Mouse (Mus musculus): ENCODE data around the gene Nupl2. TPM values are rescaled to one million over a fixed set of nuclear protein-coding genes. Genes with fewer than 3 reads are reported as not detected.

The Nupl2 gene
- polyA plus RNA-seq, 1 experiment from 2014 or later = 16.0 TPM

DNA sequence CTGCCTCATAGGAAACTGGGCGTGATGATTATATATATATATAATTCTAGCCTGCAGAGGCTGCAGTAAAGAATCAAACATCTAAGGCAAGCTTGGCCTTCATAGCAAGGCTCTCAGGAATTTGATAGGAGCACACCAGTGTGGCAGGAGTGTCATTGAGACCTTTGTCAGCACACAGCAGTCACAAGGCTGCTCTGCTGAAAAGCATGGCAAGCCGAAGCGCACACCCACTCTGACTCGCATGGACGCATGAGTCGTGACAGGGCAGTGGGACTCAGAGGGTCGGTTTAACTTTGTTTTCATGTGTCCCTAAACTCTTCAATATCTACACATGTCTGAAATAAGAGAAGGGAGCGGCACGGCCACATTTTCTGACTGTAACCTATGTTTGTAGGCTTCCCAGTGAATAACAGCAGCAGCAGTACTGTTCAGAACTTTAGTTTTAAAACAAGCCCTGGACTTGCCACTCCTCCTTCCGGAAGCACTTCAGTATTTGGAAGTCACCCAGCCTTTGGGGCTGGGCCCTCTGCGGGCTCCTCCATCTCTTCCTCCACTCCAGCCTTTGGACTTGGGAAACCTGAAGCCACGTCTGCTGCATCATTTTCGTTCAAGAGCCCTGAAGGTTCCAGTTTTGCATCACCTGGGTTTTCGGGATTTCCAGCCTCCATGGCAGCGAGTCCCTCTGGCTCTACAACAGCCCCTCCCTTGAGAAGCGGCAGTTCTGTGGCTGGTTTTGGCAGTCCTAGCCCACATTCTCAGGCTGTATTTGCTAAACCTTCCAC is 16.9 kb downstream of the Nupl2 start:
- no peaks in the 10 kb centered on the region for H3K4me1 ChIP-seq
- no peak overlapping the region for H3K4me2 ChIP-seq (replicated peaks)
- H3K9me3 ChIP-seq = no peaks in the 10 kb centered on the region
- no peak overlapping the region for H3K4me3 ChIP-seq
- no peak overlapping the region for H3K9ac ChIP-seq (replicated peaks)
- H3K27me3 ChIP-seq = no peaks in the 10 kb centered on the region
- ATAC-seq (replicated peaks) = no peak
- H3K36me3 ChIP-seq = peaks cover 57% of the 10 kb centered on the region
- 93% methylated on average over 16 of the region's 16 CpGs for whole genome bisulfite sequencing
- H3K27ac ChIP-seq (replicated peaks) = no peak overlapping the region

DNA sequence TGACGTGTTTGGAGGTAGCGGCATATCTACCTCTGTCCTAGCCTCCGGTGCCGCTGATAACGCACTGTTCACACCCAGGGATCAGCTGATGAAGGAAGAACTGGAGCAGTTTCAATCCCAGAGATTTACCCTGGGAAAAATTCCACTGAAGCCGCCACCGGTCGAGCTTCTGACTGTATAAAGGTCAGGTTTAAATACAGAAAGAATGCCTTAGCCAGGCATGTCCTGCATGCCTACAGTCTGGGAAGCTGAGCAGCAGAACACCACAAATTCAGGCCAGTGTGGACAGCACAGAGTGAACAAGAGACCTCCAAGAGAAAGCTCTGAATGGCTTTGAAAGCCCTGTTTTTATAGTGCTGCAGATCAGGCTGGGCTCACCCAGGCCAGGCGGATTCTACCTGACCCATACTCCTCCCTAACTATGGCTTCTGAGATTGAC is 17.6 kb downstream of the Nupl2 start:
- ATAC-seq (replicated peaks) = no peak
- H3K27ac ChIP-seq (replicated peaks) = no peak overlapping the region
- H3K4me2 ChIP-seq (replicated peaks) = no peak overlapping the region
- no peak overlapping the region for H3K9ac ChIP-seq (replicated peaks)
- WGBS = 95% methylated on average over 9 of the region's 9 CpGs
- H3K27me3 ChIP-seq = no peaks in the 10 kb centered on the region
- H3K4me1 ChIP-seq = no peaks in the 10 kb centered on the region
- no peaks in the 10 kb centered on the region for H3K9me3 ChIP-seq
- no peak overlapping the region for H3K4me3 ChIP-seq
- H3K36me3 ChIP-seq = peaks cover 57% of the 10 kb centered on the region

DNA sequence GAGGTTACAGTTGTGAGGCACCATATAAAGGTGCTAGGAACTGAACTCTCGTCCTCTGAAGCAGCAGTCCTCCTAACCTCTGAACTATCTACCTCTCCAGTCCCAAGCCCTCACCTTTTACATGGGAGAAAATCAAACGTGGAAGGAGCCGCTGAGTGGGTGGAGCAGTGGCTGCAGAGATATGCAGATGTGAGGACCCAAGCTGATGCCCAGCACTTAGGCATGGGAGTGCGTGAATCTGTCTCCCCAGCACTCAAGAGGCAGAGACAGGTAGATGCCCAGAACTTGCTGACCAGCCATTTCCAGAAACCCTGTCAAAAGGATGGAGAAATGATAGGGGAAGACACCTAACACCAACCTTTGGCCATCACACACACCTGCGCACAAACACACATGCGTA is 18.3 kb downstream of the Nupl2 start:
- no peak overlapping the region for H3K27ac ChIP-seq (replicated peaks)
- no peak overlapping the region for H3K9ac ChIP-seq (replicated peaks)
- 93% methylated on average over 6 of the region's 6 CpGs for WGBS
- no peaks in the 10 kb centered on the region for H3K4me1 ChIP-seq
- no peak overlapping the region for H3K4me3 ChIP-seq
- H3K27me3 ChIP-seq = no peaks in the 10 kb centered on the region
- peaks cover 51% of the 10 kb centered on the region for H3K36me3 ChIP-seq
- ATAC-seq (replicated peaks) = no peak
- no peaks in the 10 kb centered on the region for H3K9me3 ChIP-seq
- no peak overlapping the region for H3K4me2 ChIP-seq (replicated peaks)

- no peak overlapping the region for H3K4me3 ChIP-seq
- H3K9ac ChIP-seq (replicated peaks) = no peak overlapping the region
- H3K27me3 ChIP-seq = no peaks in the 10 kb centered on the region
- no peaks in the 10 kb centered on the region for H3K9me3 ChIP-seq
- ATAC-seq (replicated peaks) = no peak
- H3K4me1 ChIP-seq = no peaks in the 10 kb centered on the region
- peaks cover 47% of the 10 kb centered on the region for H3K36me3 ChIP-seq
- no peak overlapping the region for H3K4me2 ChIP-seq (replicated peaks)
- no peak overlapping the region for H3K27ac ChIP-seq (replicated peaks)
- WGBS = 96% methylated on average over 5 of the region's 5 CpGs
Observed at GRCm38 (mm10) chr5:24184011-24184410, 19.2 kb downstream of the Nupl2 start.

DNA sequence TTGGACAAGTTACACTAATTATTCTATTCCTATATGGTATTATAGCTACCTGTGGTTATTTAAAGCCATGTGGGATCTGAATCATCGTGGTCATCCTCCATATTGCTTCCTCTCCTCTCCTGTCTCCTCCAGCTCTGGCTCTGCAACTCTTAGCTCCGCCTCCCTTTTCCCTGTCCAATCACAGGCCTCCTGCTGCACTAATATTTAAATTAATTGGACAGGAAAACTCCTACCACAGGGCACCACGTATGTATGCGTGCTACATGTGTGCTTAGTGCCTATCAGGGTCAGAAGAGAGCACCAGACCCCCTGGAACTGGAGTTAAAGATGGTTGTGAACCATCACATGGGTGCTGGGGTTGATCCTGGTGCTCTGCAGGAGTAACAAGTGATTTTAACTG is 23.7 kb downstream of the Nupl2 start:
- Histone ChIP-seq H3K4me2 (replicated peaks) (no peak overlapping the region), H3K36me3 (peaks cover 18% of the 10 kb centered on the region; the same call in 1 of the 2 replicates), H3K4me1 (no peaks in the 10 kb centered on the region), H3K4me3 (no peak overlapping the region), H3K27me3 (no peaks in the 10 kb centered on the region), H3K27ac (replicated peaks) (no peak overlapping the region), H3K9ac (replicated peaks) (no peak overlapping the region), H3K9me3 (no peaks in the 10 kb centered on the region)
- no peak for ATAC-seq (replicated peaks)
- WGBS = 75% methylated on average over 4 of the region's 4 CpGs

DNA sequence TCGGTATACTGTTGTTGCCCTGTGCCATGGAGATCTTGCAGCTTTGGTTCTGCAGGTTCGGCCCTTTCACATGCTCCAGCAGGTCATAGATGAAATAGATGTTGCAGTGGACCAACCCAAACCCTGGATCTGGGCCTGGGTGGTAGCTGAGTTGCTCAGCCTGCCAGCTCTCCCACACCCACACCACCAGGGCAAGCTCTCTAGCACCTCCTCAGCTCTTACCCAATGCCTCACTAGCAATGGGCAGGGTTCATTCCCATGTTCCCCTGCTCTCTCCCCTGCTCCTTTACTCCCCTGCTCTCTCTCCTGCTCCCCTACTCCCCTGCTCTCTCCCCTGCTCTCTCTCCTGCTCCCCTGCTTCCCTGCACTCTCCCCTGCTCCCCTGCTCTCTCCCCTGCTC is 27.1 kb downstream of the Nupl2 start:
- WGBS = 81% methylated on average over 2 of the region's 2 CpGs
- H3K4me1 ChIP-seq = no peaks in the 10 kb centered on the region
- no peak for ATAC-seq (replicated peaks)

DNA sequence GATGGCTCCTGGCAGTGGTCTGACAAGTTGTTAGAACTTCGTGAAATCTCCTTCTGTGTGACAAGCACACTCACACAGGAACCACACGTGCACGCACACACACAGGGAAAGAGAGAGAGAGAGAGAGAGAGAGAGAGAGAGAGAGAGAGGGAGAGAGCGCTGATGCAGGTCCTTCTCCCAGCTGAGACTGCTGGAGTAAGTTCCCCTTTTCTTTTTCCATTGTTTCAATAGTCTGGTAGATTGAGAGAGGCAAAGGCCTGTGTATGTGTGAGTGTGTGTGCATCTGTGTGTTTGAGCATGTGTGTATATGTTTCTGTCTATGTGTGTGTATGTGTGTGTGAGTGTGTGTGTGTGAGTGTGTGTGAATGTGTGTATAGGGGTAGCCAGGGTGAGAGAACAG is 36.2 kb downstream of the Nupl2 start:
- no peak overlapping the region for H3K4me2 ChIP-seq (replicated peaks)
- 79% methylated on average over 4 of the region's 4 CpGs for WGBS
- H3K9ac ChIP-seq (replicated peaks) = no peak overlapping the region
- H3K27ac ChIP-seq (replicated peaks) = no peak overlapping the region
- H3K27me3 ChIP-seq = no peaks in the 10 kb centered on the region
- ATAC-seq (replicated peaks) = no peak
- no peak overlapping the region for H3K4me3 ChIP-seq
- no peaks in the 10 kb centered on the region for H3K36me3 ChIP-seq
- no peaks in the 10 kb centered on the region for H3K9me3 ChIP-seq
- H3K4me1 ChIP-seq = no peaks in the 10 kb centered on the region

More for the DNA sequence above, 27.1 kb downstream of the Nupl2 start:
- Histone ChIP-seq H3K9ac (replicated peaks) (no peak overlapping the region), H3K36me3 (no peaks in the 10 kb centered on the region), H3K9me3 (no peaks in the 10 kb centered on the region), H3K4me2 (replicated peaks) (no peak overlapping the region), H3K27ac (replicated peaks) (no peak overlapping the region), H3K27me3 (no peaks in the 10 kb centered on the region), H3K4me3 (no peak overlapping the region)

- no peak for ATAC-seq (replicated peaks)
- H3K36me3 ChIP-seq = no peaks in the 10 kb centered on the region
- H3K9me3 ChIP-seq = no peaks in the 10 kb centered on the region
Observed at GRCm38 (mm10) chr5:24202492-24202891, 37.7 kb downstream of the Nupl2 start.

DNA sequence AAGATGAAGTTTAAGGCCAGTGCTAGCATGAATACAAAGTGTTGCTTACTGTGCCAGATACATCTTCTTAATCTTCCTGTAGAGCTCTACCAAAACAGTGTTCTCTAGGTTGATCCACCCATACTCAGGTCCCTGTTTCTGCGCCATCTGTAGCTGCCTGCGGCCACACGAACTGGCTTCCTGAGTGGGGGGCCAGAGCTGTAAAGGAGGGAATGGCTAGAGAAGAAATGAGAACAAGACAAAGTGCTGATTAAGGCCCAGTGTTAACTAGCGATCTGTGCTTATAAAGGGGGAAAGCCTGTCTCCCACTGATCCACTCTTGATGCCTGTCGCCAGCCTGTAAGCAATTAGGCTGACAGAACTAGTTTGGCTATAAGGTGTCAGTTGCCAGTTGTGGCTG is 38.5 kb downstream of the Nupl2 start:
- no peaks in the 10 kb centered on the region for H3K36me3 ChIP-seq
- no peak for ATAC-seq (replicated peaks)
- H3K9me3 ChIP-seq = no peaks in the 10 kb centered on the region
- no peak overlapping the region for H3K27ac ChIP-seq (replicated peaks)
- WGBS = 56% methylated on average over 5 of the region's 5 CpGs
- no peak overlapping the region for H3K4me2 ChIP-seq (replicated peaks)
- H3K4me3 ChIP-seq = no peak overlapping the region
- H3K4me1 ChIP-seq = no peaks in the 10 kb centered on the region
- no peak overlapping the region for H3K9ac ChIP-seq (replicated peaks)
- no peaks in the 10 kb centered on the region for H3K27me3 ChIP-seq

More at GRCm38 (mm10) chr5:24202492-24202891, 37.7 kb downstream of the Nupl2 start:
- no peaks in the 10 kb centered on the region for H3K4me1 ChIP-seq
- no peaks in the 10 kb centered on the region for H3K27me3 ChIP-seq
- WGBS = 18% methylated on average over 5 of the region's 5 CpGs
- H3K27ac ChIP-seq (replicated peaks) = no peak overlapping the region
- no peak overlapping the region for H3K4me3 ChIP-seq
- H3K4me2 ChIP-seq (replicated peaks) = no peak overlapping the region
- no peak overlapping the region for H3K9ac ChIP-seq (replicated peaks)

DNA sequence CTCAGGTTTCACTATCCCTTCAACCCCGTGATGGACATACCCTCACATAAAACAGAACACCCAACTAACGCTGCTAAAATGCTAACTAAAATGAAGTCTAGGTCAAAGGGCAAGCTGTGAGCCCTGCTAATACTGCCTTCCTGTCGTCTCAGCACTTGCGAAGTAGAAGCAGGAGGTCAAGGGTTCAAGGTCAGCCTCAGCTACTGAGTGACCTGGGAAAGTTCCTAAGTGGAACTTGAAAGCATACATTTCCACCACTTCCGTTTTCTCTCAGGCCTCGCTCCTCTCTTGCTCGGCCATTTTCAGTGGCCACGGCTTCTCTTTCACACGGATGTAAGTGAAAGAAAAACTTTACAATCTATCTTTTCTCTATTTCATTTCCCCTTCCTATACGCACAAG is 43.2 kb downstream of the Nupl2 start:
- no peak for ATAC-seq (replicated peaks)
- H3K36me3 ChIP-seq = no peaks in the 10 kb centered on the region
- H3K4me2 ChIP-seq (replicated peaks) = no peak overlapping the region
- no peaks in the 10 kb centered on the region for H3K4me1 ChIP-seq
- no peak overlapping the region for H3K27ac ChIP-seq (replicated peaks)
- no peak overlapping the region for H3K4me3 ChIP-seq
- no peaks in the 10 kb centered on the region for H3K27me3 ChIP-seq
- no peaks in the 10 kb centered on the region for H3K9me3 ChIP-seq
- no peak overlapping the region for H3K9ac ChIP-seq (replicated peaks)
- 70% methylated on average over 10 of the region's 10 CpGs for WGBS

- 92% methylated on average over 5 of the region's 5 CpGs for WGBS
- no peaks in the 10 kb centered on the region for H3K36me3 ChIP-seq
- no peak overlapping the region for H3K4me3 ChIP-seq
- no peaks in the 10 kb centered on the region for H3K4me1 ChIP-seq
- H3K27me3 ChIP-seq = no peaks in the 10 kb centered on the region
- ATAC-seq (replicated peaks) = no peak
- H3K4me2 ChIP-seq (replicated peaks) = no peak overlapping the region
- H3K9me3 ChIP-seq = no peaks in the 10 kb centered on the region
- H3K9ac ChIP-seq (replicated peaks) = no peak overlapping the region
- H3K27ac ChIP-seq (replicated peaks) = no peak overlapping the region
Observed at GRCm38 (mm10) chr5:24208505-24208904, 43.7 kb downstream of the Nupl2 start.

GRCm38 (mm10) chr5:24213861-24214546 is 49.2 kb downstream of the Nupl2 start:
- H3K27me3 ChIP-seq = no peaks in the 10 kb centered on the region
- H3K4me3 ChIP-seq = no peak overlapping the region
- ATAC-seq (replicated peaks) = no peak
- no peaks in the 10 kb centered on the region for H3K36me3 ChIP-seq
- H3K9me3 ChIP-seq = no peaks in the 10 kb centered on the region
- no peak overlapping the region for H3K9ac ChIP-seq (replicated peaks)
- no peak overlapping the region for H3K4me2 ChIP-seq (replicated peaks)
- H3K4me1 ChIP-seq = no peaks in the 10 kb centered on the region
- WGBS = 78% methylated on average over 3 of the region's 3 CpGs
- H3K27ac ChIP-seq (replicated peaks) = no peak overlapping the region
